ENCODE assay signal across 19 mouse cellular contexts in genomic region chr10:86826929-86827328, GRCm38 (mm10). TPM values are rescaled to one million over a fixed set of nuclear protein-coding genes. Genes with fewer than 3 reads are reported as not detected.
DNase-seq lines count a peak whose midpoint lies in the region; ATAC-seq and TF ChIP-seq lines count a peak whose summit lies in the region.
"Had no signal": no experiment of that assay in that cellular context is flagged by ENCODE, and none has a peak within 500 bp of the region (broad histone marks: within the 10 kb centered on the region; RNA-seq: fewer than 3 reads in every experiment).

No protein-coding gene starts in this region.

- no peaks in the 10 kb centered on the region for H3K9me3 ChIP-seq in heart, embryonic 15.5 days (replicated peaks)
- H3K9me3 ChIP-seq in lung, embryonic 16.5 days (ENCODE audit: control insufficient read depth, low read length) = no peaks in the 10 kb centered on the region; the same call in 1 of the 2 replicates
- H3K9me3 ChIP-seq: forebrain, embryonic 13.5 days; intestine, embryonic 15.5 days had no signal

- H3K27ac ChIP-seq in heart, embryonic 15.5 days = peak overlapping the region; percentile 91
- peak overlapping the region; percentile 40 for H3K27ac ChIP-seq in lung, embryonic 16.5 days (ENCODE audit: low read length)
- no peak overlapping the region for H3K27ac ChIP-seq in layer of hippocampus, adult 2 months
- H3K27ac ChIP-seq: forebrain, embryonic 13.5 days; hindbrain, embryonic 14.5 days; intestine, embryonic 15.5 days had no signal

- H3K36me3 ChIP-seq in heart, embryonic 15.5 days = peaks cover 27% of the 10 kb centered on the region; the same call in 1 of the 2 replicates
- no peaks in the 10 kb centered on the region; the same call in 1 of the 2 replicates for H3K36me3 ChIP-seq in lung, embryonic 16.5 days (ENCODE audit: control insufficient read depth, insufficient read depth, low read length)
- H3K36me3 ChIP-seq: intestine, embryonic 15.5 days had no signal

- no peak overlapping the region for H3K9ac ChIP-seq in heart, embryonic 15.5 days
- no peak overlapping the region for H3K9ac ChIP-seq in lung, embryonic 16.5 days (ENCODE audit: low read length)
- H3K9ac ChIP-seq: forebrain, embryonic 13.5 days; forebrain, postnatal 0 days; hindbrain, embryonic 14.5 days; intestine, embryonic 15.5 days had no signal

- ATAC-seq in heart, embryonic 15.5 days (replicated peaks; ENCODE audit: insufficient number of reproducible peaks, insufficient read depth, low FRiP score, low read depth) = no peak
- no peak for ATAC-seq in lung, embryonic 16.5 days (ENCODE audit: low read depth)
- peak; percentile 68 for ATAC-seq in common myeloid progenitor, adult 5-6 weeks (replicated peaks; ENCODE audit: low read depth, poor library complexity, severe bottlenecking)
- peak; percentile 72 for ATAC-seq in megakaryocyte progenitor cell, adult 5-6 weeks (replicated peaks; ENCODE audit: poor library complexity)
- ATAC-seq: CD4-positive, CD25-positive, alpha-beta regulatory T cell, adult 4 months; forebrain, embryonic 13.5 days; forebrain, postnatal 0 days; intestine, embryonic 15.5 days had no signal

- peaks cover 16% of the 10 kb centered on the region for H3K4me1 ChIP-seq in heart, embryonic 15.5 days (replicated peaks)
- H3K4me1 ChIP-seq in lung, embryonic 16.5 days (replicated peaks; ENCODE audit: control insufficient read depth, insufficient read depth, low read length) = no peaks in the 10 kb centered on the region
- H3K4me1 ChIP-seq: intestine, embryonic 15.5 days had no signal

- no peak for DNase-seq in heart, adult 18-20 months
- no peak for DNase-seq in lung, postnatal 4 days
- no peak for DNase-seq in layer of hippocampus, adult 2 months (ENCODE audit: low spot score in 2 of 2)
- DNase-seq: adrenal gland, adult 8-10 months; adrenal gland, postnatal 36 days; B cell, adult 2 months; cerebellum, adult 11 months; cerebellum, adult 8-10 months; forebrain, postnatal 0 days; heart, postnatal 14 days; kidney, adult 2 months had no signal

- no peak overlapping the region for H3K4me2 ChIP-seq in heart, embryonic 15.5 days
- no peak overlapping the region for H3K4me2 ChIP-seq in lung, embryonic 16.5 days (ENCODE audit: low read depth, low read length)
- H3K4me2 ChIP-seq: forebrain, embryonic 13.5 days; hindbrain, embryonic 14.5 days; intestine, embryonic 15.5 days had no signal

- 82% methylated on average over 3 of the region's 3 CpGs for WGBS in heart, embryonic 15.5 days
- 61% methylated on average over 3 of the region's 3 CpGs for WGBS in lung, embryonic 16.5 days

- H3K27me3 ChIP-seq in heart, embryonic 15.5 days = no peaks in the 10 kb centered on the region
- no peaks in the 10 kb centered on the region for H3K27me3 ChIP-seq in lung, embryonic 16.5 days (ENCODE audit: control insufficient read depth, insufficient read depth, low read depth, low read length)
- H3K27me3 ChIP-seq: forebrain, embryonic 13.5 days; intestine, embryonic 15.5 days had no signal

- no peak overlapping the region for H3K4me3 ChIP-seq in heart, embryonic 15.5 days
- no peak overlapping the region for H3K4me3 ChIP-seq in lung, embryonic 16.5 days (ENCODE audit: low read length)
- H3K4me3 ChIP-seq in layer of hippocampus, adult 2 months = no peak overlapping the region
- H3K4me3 ChIP-seq: forebrain, embryonic 13.5 days; intestine, embryonic 15.5 days had no signal

- TF ChIP-seq CTCF in layer of hippocampus, adult 2 months (conservative IDR thresholded peaks at IDR 0.05) = no peak

RNA-seq across cellular contexts. Expression of gene Nt5dc3, which starts 48.1 kb away (rescaled TPM):
- 3.2 and 3.4 TPM in 2 replicates for polyA plus RNA-seq in heart, embryonic 15.5 days (2015; fragmentation: Nextera tagmentation; extraction: Ambion mirVana)
- total RNA-seq in heart, adult 18-20 months (2021) = 10 to 100 TPM; 33.7 to 35.6 TPM
- 1.7 and 1.9 TPM in 2 replicates for polyA plus RNA-seq in lung, embryonic 16.5 days (2015; fragmentation: Nextera tagmentation; extraction: Ambion mirVana)
- total RNA-seq in common myeloid progenitor, adult 5-6 weeks (2017) = 3.9 and 22.9 TPM in 2 replicates
- 3.4 and 4.2 TPM in 2 replicates for total RNA-seq in megakaryocyte progenitor cell, adult 5-6 weeks (2015)
- total RNA-seq in megakaryocyte progenitor cell, adult 5-6 weeks (2017) = 3.0 and 3.2 TPM in 2 replicates
- 100 to 1,000 TPM; 126 to 148 TPM for total RNA-seq in layer of hippocampus, adult 2 months (2021)

Comparison
In these comparisons a context has a peak if more than half of its experiments do, and no peak if none do; other contexts are left out.
1. ATAC-seq: peak in common myeloid progenitor, adult 5-6 weeks (single experiment) and megakaryocyte progenitor cell, adult 5-6 weeks (single experiment); none in heart, embryonic 15.5 days (single experiment) and lung, embryonic 16.5 days (single experiment).